Mouse (Mus musculus): Measurements from ENCODE around the gene 9930021J03Rik. TPM values are rescaled to one million over a fixed set of nuclear protein-coding genes. Genes with fewer than 3 reads are reported as not detected.

9930021J03Rik gene
- polyA plus RNA-seq (2015; fragmentation: Nextera tagmentation; extraction: Ambion mirVana), result 3.6 and 3.7 TPM in 2 replicates

DNA sequence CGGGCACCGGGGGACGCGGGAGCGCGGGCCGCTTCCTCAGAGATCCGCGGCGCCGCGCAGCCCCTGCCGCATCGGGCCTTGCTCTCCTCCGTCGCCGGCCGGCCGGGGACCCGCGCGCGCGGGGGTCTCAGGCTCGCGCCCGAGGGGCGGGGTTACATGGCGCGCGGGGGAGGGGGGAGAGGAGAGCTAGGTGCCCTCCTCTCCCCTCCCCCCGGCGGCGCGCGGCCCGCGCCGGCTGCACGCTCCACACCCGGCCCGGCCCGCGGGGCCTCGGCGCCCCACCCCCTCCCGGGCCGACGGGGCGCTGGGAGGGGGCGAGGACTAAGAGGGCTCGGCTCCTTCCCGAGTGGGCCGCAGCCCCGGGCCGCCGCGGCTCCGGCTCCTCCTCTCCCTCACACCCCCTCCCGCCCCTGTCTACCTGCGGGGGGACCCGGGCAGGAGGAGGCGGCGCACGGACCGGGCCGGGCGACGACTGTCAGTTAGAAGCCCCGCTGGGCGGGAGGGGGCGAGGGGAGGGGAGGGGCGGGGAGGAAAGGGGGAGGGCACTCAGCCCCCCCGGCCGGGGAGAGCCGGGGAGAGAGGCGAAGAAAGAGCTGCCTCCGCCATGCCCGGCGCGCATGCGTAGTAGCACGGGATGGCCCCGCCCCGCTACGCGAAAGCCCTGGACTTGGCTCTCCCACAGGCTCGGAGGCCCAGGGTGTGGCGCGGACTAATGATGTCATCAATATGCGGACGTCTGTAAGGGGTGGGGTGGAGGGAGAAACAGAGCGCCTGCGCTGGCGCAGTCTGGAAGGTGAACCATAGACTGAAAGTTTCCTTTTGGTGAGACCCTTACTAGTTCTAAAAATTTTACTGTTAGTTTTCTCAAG lies at the start of gene 9930021J03Rik:
Gene 9930021J03Rik (minus strand): TSS at position 73 of the 869 bp plus-strand sequence.
- peak; percentile 94 for ATAC-seq (ENCODE audit: insufficient read depth, low FRiP score)
- Histone ChIP-seq H3K9ac (ENCODE audit: low read length) (peak within 1 kb of the TSS; percentile 79), H3K27me3 (ENCODE audit: control insufficient read depth, insufficient read depth, low read length) (no peaks in the 10 kb centered on the region), H3K4me1 (ENCODE audit: control insufficient read depth, insufficient read depth, low read length) (peaks cover 7% of the 10 kb centered on the region), H3K27ac (ENCODE audit: low read length) (peak within 1 kb of the TSS; percentile 81), H3K4me3 (replicated peaks; ENCODE audit: low read length) (peak within 1 kb of the TSS; percentile 70), H3K4me2 (ENCODE audit: low read depth, low read length) (peak within 1 kb of the TSS; percentile 82), H3K9me3 (replicated peaks; ENCODE audit: control insufficient read depth, low read length) (no peaks in the 10 kb centered on the region), H3K36me3 (ENCODE audit: control insufficient read depth, insufficient read depth, low read length) (0 out of 2 replicates have a peak, but pooled peaks cover 10% of the 10 kb centered on the region)
- WGBS, result under 1% methylated on average over 58 of the region's 95 CpGs

DNA sequence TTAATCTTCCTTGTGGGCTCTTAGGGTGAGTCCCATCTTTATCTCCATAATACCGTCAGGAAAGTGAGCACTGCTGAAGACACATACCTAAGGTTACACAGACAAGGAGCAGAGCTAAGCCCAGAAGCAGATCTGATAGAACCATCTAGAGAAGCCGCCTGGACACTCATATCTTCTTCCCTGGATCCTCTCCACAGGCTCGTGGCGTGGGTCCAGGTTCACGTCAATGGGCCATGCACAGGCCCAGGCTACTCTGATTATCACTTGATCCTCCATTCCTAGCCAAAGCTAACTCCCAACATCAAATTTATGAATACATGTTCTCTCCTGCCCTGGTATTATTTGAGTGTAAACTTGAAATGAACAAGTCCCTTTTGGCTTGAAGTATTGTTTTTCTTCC lies 47.9 kb upstream of the 9930021J03Rik start:
- Histone ChIP-seq H3K9ac (ENCODE audit: low read length) (no peak overlapping the region), H3K36me3 (ENCODE audit: control insufficient read depth, insufficient read depth, low read length) (no peaks in the 10 kb centered on the region), H3K9me3 (replicated peaks; ENCODE audit: control insufficient read depth, low read length) (no peaks in the 10 kb centered on the region), H3K4me2 (ENCODE audit: low read depth, low read length) (no peak overlapping the region), H3K27ac (ENCODE audit: low read length) (no peak overlapping the region), H3K4me1 (ENCODE audit: control insufficient read depth, insufficient read depth, low read length) (no peaks in the 10 kb centered on the region), H3K4me3 (replicated peaks; ENCODE audit: low read length) (no peak overlapping the region), H3K27me3 (ENCODE audit: control insufficient read depth, insufficient read depth, low read length) (no peaks in the 10 kb centered on the region)
- ATAC-seq (ENCODE audit: insufficient read depth, low FRiP score), result no peak
- 83% methylated on average over 5 of the region's 5 CpGs for WGBS

DNA sequence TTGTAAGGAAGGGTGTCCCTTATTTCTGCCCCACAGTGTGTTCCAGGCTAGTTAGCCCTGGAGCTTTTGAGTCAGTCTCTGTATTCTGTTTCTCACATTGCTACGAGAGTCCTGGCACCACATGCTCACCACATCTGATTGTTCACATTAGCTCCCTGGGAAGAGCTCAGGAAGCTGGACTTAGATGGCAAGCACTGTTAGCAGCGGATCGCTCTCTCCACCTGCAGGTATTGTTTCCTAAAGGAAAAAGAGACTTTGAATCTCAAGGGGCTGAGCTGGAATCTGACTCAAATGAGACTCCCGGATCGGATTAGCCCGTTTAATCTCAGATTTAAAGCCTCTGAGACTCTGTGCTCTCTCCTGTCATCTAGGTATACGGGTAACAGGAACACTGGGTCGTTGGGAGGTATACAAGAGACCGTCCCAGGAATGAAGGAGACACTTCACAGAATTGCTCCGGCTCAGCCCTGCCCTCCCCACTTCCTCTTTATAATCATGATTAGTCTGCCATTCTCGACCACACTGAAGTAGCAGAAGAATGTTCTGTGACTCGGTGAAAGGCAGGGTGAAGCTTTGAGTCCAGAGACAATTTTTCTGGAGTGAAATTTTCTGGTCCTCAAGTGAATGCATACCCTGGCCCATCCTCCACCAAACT lies 45.4 kb upstream of the 9930021J03Rik start:
- no peak for ATAC-seq (ENCODE audit: insufficient read depth, low FRiP score)

DNA sequence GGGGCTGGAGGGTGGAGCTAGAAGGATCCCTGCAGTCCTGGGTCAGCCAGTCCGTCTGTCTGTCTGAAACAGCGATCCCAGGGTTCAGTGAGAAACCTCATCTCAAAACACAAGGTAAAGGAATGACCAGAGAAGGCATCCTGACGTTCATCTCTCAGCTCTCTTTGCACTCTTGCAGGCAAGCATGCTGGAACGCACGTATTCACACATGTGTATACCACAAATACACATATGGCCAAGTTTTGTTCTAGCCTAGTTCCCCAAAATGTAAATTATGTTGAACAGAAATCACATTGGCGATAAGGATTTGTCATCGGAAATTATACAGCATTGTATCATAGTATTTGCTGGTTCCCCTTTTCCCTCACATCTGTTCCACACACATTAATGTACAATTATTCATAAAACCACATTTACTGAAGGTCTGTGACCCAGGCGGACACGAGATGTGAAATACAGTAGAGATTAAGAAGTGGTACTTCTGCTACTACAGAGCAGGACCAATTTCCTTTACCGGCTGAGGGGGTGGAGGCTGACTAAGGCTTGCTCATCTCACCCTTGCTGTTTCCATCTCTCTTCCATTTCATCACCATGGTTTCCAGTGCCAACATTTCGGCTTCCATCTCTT lies 44.2 kb upstream of the 9930021J03Rik start:
- Histone ChIP-seq H3K9me3 (replicated peaks; ENCODE audit: control insufficient read depth, low read length) (no peaks in the 10 kb centered on the region), H3K27me3 (ENCODE audit: control insufficient read depth, insufficient read depth, low read length) (no peaks in the 10 kb centered on the region), H3K4me1 (ENCODE audit: control insufficient read depth, insufficient read depth, low read length) (no peaks in the 10 kb centered on the region), H3K4me2 (ENCODE audit: low read depth, low read length) (no peak overlapping the region), H3K27ac (ENCODE audit: low read length) (no peak overlapping the region), H3K36me3 (ENCODE audit: control insufficient read depth, insufficient read depth, low read length) (no peaks in the 10 kb centered on the region), H3K4me3 (replicated peaks; ENCODE audit: low read length) (no peak overlapping the region), H3K9ac (ENCODE audit: low read length) (no peak overlapping the region)
- ATAC-seq (ENCODE audit: insufficient read depth, low FRiP score), result no peak
- WGBS, result 80% methylated on average over 11 of the region's 11 CpGs

More for the DNA sequence above, 45.4 kb upstream of the 9930021J03Rik start:
- Histone ChIP-seq H3K4me2 (ENCODE audit: low read depth, low read length) (no peak overlapping the region), H3K9me3 (replicated peaks; ENCODE audit: control insufficient read depth, low read length) (no peaks in the 10 kb centered on the region), H3K36me3 (ENCODE audit: control insufficient read depth, insufficient read depth, low read length) (no peaks in the 10 kb centered on the region), H3K4me1 (ENCODE audit: control insufficient read depth, insufficient read depth, low read length) (no peaks in the 10 kb centered on the region), H3K9ac (ENCODE audit: low read length) (no peak overlapping the region), H3K27ac (ENCODE audit: low read length) (no peak overlapping the region), H3K4me3 (replicated peaks; ENCODE audit: low read length) (no peak overlapping the region), H3K27me3 (ENCODE audit: control insufficient read depth, insufficient read depth, low read length) (no peaks in the 10 kb centered on the region)
- 51% methylated on average over 12 of the region's 12 CpGs for WGBS

DNA sequence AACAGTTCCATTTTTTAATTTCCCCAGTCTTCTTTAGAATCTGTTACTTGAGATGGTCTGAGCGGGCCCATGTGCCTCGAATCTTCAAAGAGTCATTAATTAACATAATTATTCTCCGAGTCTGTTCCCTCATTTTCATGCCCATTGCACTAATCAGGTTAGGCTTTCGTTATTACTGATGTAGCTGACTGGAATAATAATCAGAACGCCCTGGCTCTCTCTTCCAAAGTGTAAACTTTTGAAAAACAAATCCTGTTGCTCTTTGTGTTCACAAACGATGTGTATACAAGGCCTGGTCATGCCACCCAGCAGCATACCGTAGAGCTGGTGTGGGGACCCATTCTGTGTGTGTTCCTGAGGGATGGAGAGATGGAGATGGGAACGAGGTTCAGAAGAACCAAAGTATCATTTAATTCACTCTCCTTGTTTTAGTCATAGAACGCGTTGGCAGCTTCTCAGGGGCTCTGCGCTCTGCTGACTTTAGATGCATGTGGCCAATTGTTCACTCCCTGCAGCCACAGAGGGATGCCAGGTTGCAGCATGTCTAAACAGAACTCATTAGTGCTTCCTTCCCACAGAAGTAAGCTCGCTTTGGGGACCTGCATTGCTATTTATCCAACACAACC lies 38.4 kb upstream of the 9930021J03Rik start:
- H3K4me1 ChIP-seq (ENCODE audit: control insufficient read depth, insufficient read depth, low read length), result 0 out of 2 replicates have a peak, but pooled peaks cover 10% of the 10 kb centered on the region
- H3K36me3 ChIP-seq (ENCODE audit: control insufficient read depth, insufficient read depth, low read length), result no peaks in the 10 kb centered on the region
- H3K9ac ChIP-seq (ENCODE audit: low read length), result no peak overlapping the region
- 70% methylated on average over 12 of the region's 12 CpGs for WGBS
- peak overlapping the region; percentile 61 for H3K27ac ChIP-seq (ENCODE audit: low read length)
- no peaks in the 10 kb centered on the region for H3K27me3 ChIP-seq (ENCODE audit: control insufficient read depth, insufficient read depth, low read length)
- H3K4me3 ChIP-seq (replicated peaks; ENCODE audit: low read length), result no peak overlapping the region
- no peaks in the 10 kb centered on the region for H3K9me3 ChIP-seq (replicated peaks; ENCODE audit: control insufficient read depth, low read length)
- no peak for ATAC-seq (ENCODE audit: insufficient read depth, low FRiP score)
- no peak overlapping the region for H3K4me2 ChIP-seq (ENCODE audit: low read depth, low read length)

DNA sequence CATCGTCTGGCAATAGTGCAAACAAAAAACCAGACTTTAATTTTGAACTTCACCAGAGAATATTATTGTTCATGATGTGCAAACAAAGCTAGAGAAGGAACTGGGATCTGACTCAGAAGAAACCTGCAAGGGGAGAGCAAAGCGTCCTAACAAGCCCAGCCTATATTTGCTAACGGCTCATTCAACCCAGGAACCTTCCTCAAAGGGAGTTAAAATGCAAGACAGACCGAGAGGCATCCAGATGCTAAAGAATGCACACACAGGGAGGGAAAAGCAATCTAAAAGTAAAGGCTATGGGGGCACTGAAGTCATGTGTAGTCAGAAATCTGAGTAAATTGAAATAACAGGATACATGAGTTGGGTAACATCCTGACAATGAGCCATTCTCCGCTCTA lies 37.8 kb upstream of the 9930021J03Rik start:
- ATAC-seq (ENCODE audit: insufficient read depth, low FRiP score), result peak; percentile 10; the same call in 1 of the 2 replicates
- Histone ChIP-seq H3K4me2 (ENCODE audit: low read depth, low read length) (no peak overlapping the region), H3K27me3 (ENCODE audit: control insufficient read depth, insufficient read depth, low read length) (no peaks in the 10 kb centered on the region), H3K27ac (ENCODE audit: low read length) (peak overlapping the region; percentile 61), H3K9ac (ENCODE audit: low read length) (no peak overlapping the region), H3K4me3 (replicated peaks; ENCODE audit: low read length) (no peak overlapping the region), H3K36me3 (ENCODE audit: control insufficient read depth, insufficient read depth, low read length) (no peaks in the 10 kb centered on the region), H3K9me3 (replicated peaks; ENCODE audit: control insufficient read depth, low read length) (no peaks in the 10 kb centered on the region), H3K4me1 (ENCODE audit: control insufficient read depth, insufficient read depth, low read length) (0 out of 2 replicates have a peak, but pooled peaks cover 10% of the 10 kb centered on the region)
- WGBS, result 34% methylated on average over 5 of the region's 5 CpGs

DNA sequence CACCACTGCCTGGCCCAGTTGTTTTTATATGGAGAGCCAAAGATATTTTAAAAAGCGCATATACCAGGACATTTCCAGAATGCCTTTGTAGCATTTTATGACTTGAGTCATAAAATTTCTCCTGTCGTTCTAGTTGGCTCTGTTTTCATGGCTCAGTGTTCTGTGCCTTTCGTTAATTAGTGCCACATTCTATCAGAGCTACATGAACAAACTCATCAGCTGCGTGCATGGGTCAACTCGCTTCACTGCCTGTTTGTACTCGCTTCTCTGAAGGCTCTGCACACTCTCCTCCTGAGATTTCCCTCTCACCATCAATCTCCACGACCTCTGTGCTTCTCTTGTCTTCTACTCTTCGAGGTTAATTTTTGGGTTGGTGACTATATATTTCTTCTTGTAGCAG lies 37.2 kb upstream of the 9930021J03Rik start:
- Histone ChIP-seq H3K4me2 (ENCODE audit: low read depth, low read length) (no peak overlapping the region), H3K27me3 (ENCODE audit: control insufficient read depth, insufficient read depth, low read length) (no peaks in the 10 kb centered on the region), H3K4me1 (ENCODE audit: control insufficient read depth, insufficient read depth, low read length) (0 out of 2 replicates have a peak, but pooled peaks cover 10% of the 10 kb centered on the region), H3K9me3 (replicated peaks; ENCODE audit: control insufficient read depth, low read length) (no peaks in the 10 kb centered on the region), H3K36me3 (ENCODE audit: control insufficient read depth, insufficient read depth, low read length) (no peaks in the 10 kb centered on the region), H3K9ac (ENCODE audit: low read length) (no peak overlapping the region), H3K27ac (ENCODE audit: low read length) (peak overlapping the region; percentile 61), H3K4me3 (replicated peaks; ENCODE audit: low read length) (no peak overlapping the region)
- ATAC-seq (ENCODE audit: insufficient read depth, low FRiP score), result no peak
- 69% methylated on average over 8 of the region's 8 CpGs for WGBS

DNA sequence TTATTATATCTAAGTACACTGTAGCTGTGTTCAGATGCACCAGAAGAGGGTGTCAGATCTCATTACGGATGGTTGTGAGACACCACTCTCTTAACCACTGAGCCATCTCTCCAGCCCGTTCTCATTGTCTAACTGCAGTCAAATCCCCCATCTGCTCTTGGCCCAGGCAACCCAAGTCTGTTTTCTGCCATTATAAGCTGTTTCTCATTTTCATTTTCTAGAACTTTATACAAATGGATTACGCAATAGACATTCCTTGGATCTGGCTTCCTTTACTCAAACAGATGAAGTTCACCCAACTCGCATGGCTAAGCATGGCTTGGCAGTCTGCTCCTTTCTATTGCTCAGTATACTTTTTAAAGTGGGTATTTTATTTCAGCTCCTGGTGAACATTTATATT lies 34.9 kb upstream of the 9930021J03Rik start:
- no peak overlapping the region for H3K4me3 ChIP-seq (replicated peaks; ENCODE audit: low read length)
- H3K9me3 ChIP-seq (replicated peaks; ENCODE audit: control insufficient read depth, low read length), result no peaks in the 10 kb centered on the region
- no peaks in the 10 kb centered on the region for H3K27me3 ChIP-seq (ENCODE audit: control insufficient read depth, insufficient read depth, low read length)
- 0 out of 2 replicates have a peak, but pooled peaks have one; percentile 29 for ATAC-seq (ENCODE audit: insufficient read depth, low FRiP score)
- H3K9ac ChIP-seq (ENCODE audit: low read length), result no peak overlapping the region
- peaks cover 13% of the 10 kb centered on the region; the same call in 1 of the 2 replicates for H3K4me1 ChIP-seq (ENCODE audit: control insufficient read depth, insufficient read depth, low read length)
- no peaks in the 10 kb centered on the region for H3K36me3 ChIP-seq (ENCODE audit: control insufficient read depth, insufficient read depth, low read length)
- H3K4me2 ChIP-seq (ENCODE audit: low read depth, low read length), result no peak overlapping the region
- H3K27ac ChIP-seq (ENCODE audit: low read length), result no peak overlapping the region; the same call in 1 of the 2 replicates
- WGBS, result 60% methylated on average over 4 of the region's 4 CpGs

All from stomach, embryonic 16.5 days (tissue).